Mouse (Mus musculus): ENCODE data around the gene C130050O18Rik. TPM values are rescaled to one million over a fixed set of nuclear protein-coding genes. Genes with fewer than 3 reads are reported as not detected.

Gene C130050O18Rik
- total and polyA plus RNA-seq, 2 experiments from 2014 or later: 0.31 to 1.7 TPM

DNA sequence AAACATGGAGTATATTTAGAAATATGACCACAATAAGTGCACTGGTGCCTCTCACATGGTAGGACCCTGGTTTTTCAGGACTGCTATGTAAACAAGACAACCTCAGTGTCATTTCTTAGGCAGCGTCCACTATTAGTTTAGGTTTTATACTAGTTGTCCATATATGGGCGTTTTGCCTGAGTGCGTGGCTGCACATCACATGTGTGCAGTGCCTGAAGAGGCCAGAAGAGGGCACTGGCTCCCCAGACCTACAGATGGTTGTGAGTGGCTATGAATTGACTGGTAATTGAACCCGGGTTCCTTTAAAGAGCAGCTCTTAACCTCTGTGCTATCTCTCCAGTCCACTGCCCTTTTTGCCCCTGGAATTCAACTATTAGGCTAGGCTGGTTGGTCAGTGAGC, 11.9 kb downstream of the C130050O18Rik start:
- no peak for ATAC-seq (ENCODE audit: insufficient read depth, low read depth)
- no peak for DNase-seq (ENCODE audit: low spot score)
- Histone ChIP-seq H3K9me3 (replicated peaks; ENCODE audit: control insufficient read depth, low read length) (no peaks in the 10 kb centered on the region), H3K27ac (ENCODE audit: low read depth) (no peak overlapping the region), H3K9ac (replicated peaks; ENCODE audit: low read depth, low read length) (no peak overlapping the region), H3K4me3 (ENCODE audit: low read depth, low read length) (no peak overlapping the region), H3K4me1 (ENCODE audit: control insufficient read depth, insufficient read depth) (peaks cover 15% of the 10 kb centered on the region; the same call in 1 of the 2 replicates), H3K27me3 (ENCODE audit: control insufficient read depth, insufficient read depth, low read length) (no peaks in the 10 kb centered on the region), H3K36me3 (replicated peaks; ENCODE audit: control insufficient read depth, insufficient read depth, low read length) (no peaks in the 10 kb centered on the region), H3K4me2 (ENCODE audit: low read depth, low read length) (no peak overlapping the region)
- WGBS: 92% methylated on average over 4 of the region's 4 CpGs
- TF ChIP-seq EP300 (IDR thresholded peaks at IDR 0.05; ENCODE audit: low read depth) (no peak), CTCF (IDR thresholded peaks at IDR 0.05; ENCODE audit: low read depth) (no peak)

DNA sequence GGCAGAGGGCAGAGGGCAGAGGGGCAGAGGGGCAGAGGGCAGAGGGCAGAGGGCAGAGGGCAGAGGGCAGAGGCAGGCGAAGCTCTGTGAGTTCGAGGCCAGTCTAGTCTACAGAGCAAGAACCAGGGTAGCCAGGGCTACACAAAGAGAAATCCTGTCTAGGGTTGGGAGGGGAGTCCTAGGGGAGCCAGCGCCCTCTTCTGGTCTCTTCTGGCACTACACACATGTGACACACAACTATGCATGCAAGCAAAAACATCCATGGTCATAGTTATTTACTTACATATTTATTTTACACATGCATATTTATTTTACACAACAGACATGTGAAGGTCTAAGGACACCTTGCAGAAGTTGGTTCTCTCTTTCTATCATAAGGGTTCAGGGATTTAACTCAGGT, 12.4 kb downstream of the C130050O18Rik start:
- no peak for DNase-seq (ENCODE audit: low spot score)
- Histone ChIP-seq H3K4me2 (ENCODE audit: low read depth, low read length) (no peak overlapping the region), H3K9me3 (replicated peaks; ENCODE audit: control insufficient read depth, low read length) (no peaks in the 10 kb centered on the region), H3K4me3 (ENCODE audit: low read depth, low read length) (no peak overlapping the region), H3K27ac (ENCODE audit: low read depth) (no peak overlapping the region), H3K27me3 (ENCODE audit: control insufficient read depth, insufficient read depth, low read length) (no peaks in the 10 kb centered on the region), H3K4me1 (ENCODE audit: control insufficient read depth, insufficient read depth) (peaks cover 15% of the 10 kb centered on the region; the same call in 1 of the 2 replicates), H3K36me3 (replicated peaks; ENCODE audit: control insufficient read depth, insufficient read depth, low read length) (no peaks in the 10 kb centered on the region), H3K9ac (replicated peaks; ENCODE audit: low read depth, low read length) (no peak overlapping the region)
- 83% methylated on average over 3 of the region's 3 CpGs for WGBS
- no peak for TF ChIP-seq EP300 (IDR thresholded peaks at IDR 0.05; ENCODE audit: low read depth)
- TF ChIP-seq CTCF (IDR thresholded peaks at IDR 0.05; ENCODE audit: low read depth): no peak
- no peak for ATAC-seq (ENCODE audit: insufficient read depth, low read depth)

GRCm38 (mm10) chr5:139418110-139418509, 13.0 kb downstream of the C130050O18Rik start:
- Histone ChIP-seq H3K9ac (replicated peaks; ENCODE audit: low read depth, low read length) (no peak overlapping the region), H3K27ac (ENCODE audit: low read depth) (peak overlapping the region; percentile 18; the same call in 1 of the 2 replicates), H3K27me3 (ENCODE audit: control insufficient read depth, insufficient read depth, low read length) (no peaks in the 10 kb centered on the region), H3K4me1 (ENCODE audit: control insufficient read depth, insufficient read depth) (peaks cover 15% of the 10 kb centered on the region; the same call in 1 of the 2 replicates), H3K4me2 (ENCODE audit: low read depth, low read length) (no peak overlapping the region; the same call in 1 of the 2 replicates), H3K9me3 (replicated peaks; ENCODE audit: control insufficient read depth, low read length) (no peaks in the 10 kb centered on the region), H3K36me3 (replicated peaks; ENCODE audit: control insufficient read depth, insufficient read depth, low read length) (no peaks in the 10 kb centered on the region), H3K4me3 (ENCODE audit: low read depth, low read length) (no peak overlapping the region)
- 34% methylated on average over 2 of the region's 2 CpGs for WGBS
- TF ChIP-seq EP300 (IDR thresholded peaks at IDR 0.05; ENCODE audit: low read depth) (no peak), CTCF (IDR thresholded peaks at IDR 0.05; ENCODE audit: low read depth) (no peak)
- ATAC-seq (ENCODE audit: insufficient read depth, low read depth) (no peak), DNase-seq (ENCODE audit: low spot score) (no peak)

DNA sequence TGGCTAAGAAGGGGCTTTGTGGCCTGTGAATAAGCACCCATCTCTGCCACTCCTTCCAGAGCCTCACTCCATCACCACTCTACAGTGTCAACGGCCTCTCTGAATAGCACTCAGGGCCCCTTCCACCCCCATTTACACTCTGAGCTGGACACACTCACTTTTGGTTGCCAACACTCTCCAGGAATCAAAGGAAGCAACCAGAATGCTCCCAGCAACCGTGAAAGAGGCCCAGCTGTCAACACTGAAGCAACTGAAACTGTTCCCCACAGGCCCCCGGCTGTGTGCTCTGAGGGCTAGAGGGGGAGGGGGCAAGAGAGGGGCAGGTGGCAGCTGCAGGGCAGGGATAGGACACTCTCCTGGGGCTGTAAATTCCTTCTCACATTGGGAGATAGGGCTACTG, 13.6 kb downstream of the C130050O18Rik start:
- Histone ChIP-seq H3K9me3 (replicated peaks; ENCODE audit: control insufficient read depth, low read length) (no peaks in the 10 kb centered on the region), H3K27ac (ENCODE audit: low read depth) (peak overlapping the region; percentile 18; the same call in 1 of the 2 replicates), H3K9ac (replicated peaks; ENCODE audit: low read depth, low read length) (no peak overlapping the region), H3K4me1 (ENCODE audit: control insufficient read depth, insufficient read depth) (peaks cover 15% of the 10 kb centered on the region; the same call in 1 of the 2 replicates), H3K4me3 (ENCODE audit: low read depth, low read length) (no peak overlapping the region), H3K36me3 (replicated peaks; ENCODE audit: control insufficient read depth, insufficient read depth, low read length) (no peaks in the 10 kb centered on the region), H3K27me3 (ENCODE audit: control insufficient read depth, insufficient read depth, low read length) (no peaks in the 10 kb centered on the region), H3K4me2 (ENCODE audit: low read depth, low read length) (no peak overlapping the region; the same call in 1 of the 2 replicates)
- peak; percentile 63 for DNase-seq (ENCODE audit: low spot score)
- peak; percentile 52 for ATAC-seq (ENCODE audit: insufficient read depth, low read depth)
- 14% methylated on average over 3 of the region's 3 CpGs for WGBS
- TF ChIP-seq CTCF (IDR thresholded peaks at IDR 0.05; ENCODE audit: low read depth) (no peak), EP300 (IDR thresholded peaks at IDR 0.05; ENCODE audit: low read depth) (no peak)

DNA sequence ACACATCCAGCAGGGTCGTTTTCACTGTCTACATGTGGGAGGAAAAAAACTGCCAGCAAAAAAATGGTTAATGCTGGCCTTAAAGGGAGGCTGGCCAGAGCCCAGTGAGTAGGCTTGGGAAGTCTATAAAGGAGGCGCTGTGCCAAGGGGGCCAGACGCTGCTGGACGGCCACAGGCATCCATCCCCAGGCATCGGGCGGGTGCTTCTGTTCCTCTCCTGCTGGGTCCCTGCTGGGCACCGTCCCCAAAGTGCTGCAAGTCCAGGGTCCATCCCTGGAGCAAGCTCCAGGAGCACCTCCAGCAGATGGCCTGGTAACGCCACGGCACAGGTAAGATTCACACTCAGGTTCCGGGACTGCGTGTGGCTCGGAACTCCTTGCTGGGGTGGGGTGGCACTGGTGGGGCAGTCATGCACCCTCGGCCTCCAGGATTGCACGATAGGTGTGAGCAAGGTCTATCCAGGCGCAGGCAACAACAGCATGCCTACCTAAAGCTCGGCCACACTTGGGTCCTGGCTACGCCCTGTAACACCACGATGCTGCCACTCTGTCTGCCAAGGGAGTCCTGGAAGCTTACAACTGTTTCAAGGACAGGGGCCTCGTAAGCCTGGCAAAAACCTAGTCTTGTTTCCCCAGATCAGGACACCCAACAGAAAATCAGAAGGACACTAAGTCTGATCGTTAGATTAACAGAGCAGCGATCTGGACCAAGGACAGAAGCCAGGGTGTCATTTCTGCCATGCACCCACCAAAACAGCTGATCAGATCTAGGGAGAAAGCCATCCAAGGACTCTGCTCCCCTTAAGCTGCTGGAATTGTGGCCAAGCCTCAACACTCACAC, 18.2 kb downstream of the C130050O18Rik start, which contains the start of gene Gper1:
Gene Gper1, plus strand, starts transcription at position 126 of the 840 bp plus-strand sequence.
- TF ChIP-seq CTCF (IDR thresholded peaks at IDR 0.05; ENCODE audit: low read depth) (no peak), EP300 (IDR thresholded peaks at IDR 0.05; ENCODE audit: low read depth) (no peak)
- no peak within 1 kb of the TSS; the same call in 1 of the 2 replicates for H3K9ac ChIP-seq (replicated peaks; ENCODE audit: low read depth, low read length)
- no peaks in the 10 kb centered on the region for H3K9me3 ChIP-seq (replicated peaks; ENCODE audit: control insufficient read depth, low read length)
- H3K4me3 ChIP-seq (ENCODE audit: low read depth, low read length): peak within 1 kb of the TSS; percentile 21
- no peaks in the 10 kb centered on the region for H3K36me3 ChIP-seq (replicated peaks; ENCODE audit: control insufficient read depth, insufficient read depth, low read length)
- peak; percentile 70 for DNase-seq (ENCODE audit: low spot score)
- 47% methylated on average over 21 of the region's 21 CpGs for WGBS
- peaks cover 19% of the 10 kb centered on the region; the same call in 1 of the 2 replicates for H3K4me1 ChIP-seq (ENCODE audit: control insufficient read depth, insufficient read depth)
- peak within 1 kb of the TSS; percentile 42 for H3K4me2 ChIP-seq (ENCODE audit: low read depth, low read length)
- 0 out of 2 replicates have a peak, but pooled peaks have one; percentile 61 for ATAC-seq (ENCODE audit: insufficient read depth, low read depth)
- H3K27me3 ChIP-seq (ENCODE audit: control insufficient read depth, insufficient read depth, low read length): 0 out of 2 replicates have a peak, but pooled peaks cover 7% of the 10 kb centered on the region
- H3K27ac ChIP-seq (ENCODE audit: low read depth): no peak within 1 kb of the TSS

Measured in heart, postnatal 0 days (tissue).